Mouse (Mus musculus): ENCODE measurements around the gene Med20.
"Not testable (repeated sequence)": the region's sequence is repeated elsewhere in the genome, so short reads cannot be mapped to it uniquely, and the experiment has no call there.

Gene Med20

GRCm38 (mm10) chr17:47628851-47629676 is 17.7 kb downstream of the Med20 start:
- peak; percentile 99 for DNase-seq

DNA sequence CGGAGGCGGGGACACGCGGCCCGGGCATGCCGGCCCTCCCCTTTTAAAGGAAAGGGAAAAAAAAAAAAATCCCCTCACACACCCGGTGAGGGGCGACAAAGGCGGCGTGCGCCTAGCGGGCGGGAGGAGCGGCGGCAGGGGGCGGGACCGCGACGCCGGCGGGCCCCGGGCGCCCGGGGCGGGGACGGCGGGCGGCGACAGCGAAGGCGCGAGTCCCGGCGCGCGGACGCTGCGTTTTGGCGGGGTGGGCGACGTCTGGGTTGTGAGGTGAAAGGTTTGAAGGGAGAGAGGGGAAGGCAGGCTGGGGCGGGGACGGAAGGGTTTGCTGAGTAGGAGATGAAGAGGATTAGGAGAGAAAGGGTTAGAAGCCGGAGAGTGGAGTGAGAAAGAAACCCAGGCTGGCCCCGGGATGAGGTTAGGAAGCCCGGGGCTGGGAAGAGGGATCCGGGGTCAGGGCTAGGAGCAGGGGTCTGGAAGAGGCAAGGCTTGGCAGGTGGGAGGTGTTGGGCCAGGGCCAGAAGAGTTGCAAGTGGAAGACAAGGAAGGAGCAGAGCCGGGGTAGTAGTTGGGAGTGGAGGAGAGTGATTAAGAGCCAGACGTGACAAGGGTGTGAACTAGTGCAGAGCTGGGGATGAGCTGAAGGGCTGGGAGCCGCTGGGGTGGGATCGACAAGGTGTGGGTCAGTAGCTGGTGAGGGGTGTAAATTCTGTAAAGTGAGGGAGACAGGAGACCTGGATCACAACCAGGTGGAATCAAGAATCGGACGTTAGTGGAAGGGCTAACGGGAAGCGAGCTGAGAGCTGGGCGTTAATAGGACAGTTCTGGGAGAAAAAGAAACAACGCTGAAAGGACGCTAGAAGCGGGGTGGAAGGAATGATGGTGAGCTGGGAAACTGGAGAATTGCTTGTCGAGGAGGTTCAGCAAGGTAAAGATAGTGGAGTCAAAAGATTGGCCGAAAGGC is 18.6 kb downstream of the Med20 start:
- peak; percentile 80 to 82 for DNase-seq

DNA sequence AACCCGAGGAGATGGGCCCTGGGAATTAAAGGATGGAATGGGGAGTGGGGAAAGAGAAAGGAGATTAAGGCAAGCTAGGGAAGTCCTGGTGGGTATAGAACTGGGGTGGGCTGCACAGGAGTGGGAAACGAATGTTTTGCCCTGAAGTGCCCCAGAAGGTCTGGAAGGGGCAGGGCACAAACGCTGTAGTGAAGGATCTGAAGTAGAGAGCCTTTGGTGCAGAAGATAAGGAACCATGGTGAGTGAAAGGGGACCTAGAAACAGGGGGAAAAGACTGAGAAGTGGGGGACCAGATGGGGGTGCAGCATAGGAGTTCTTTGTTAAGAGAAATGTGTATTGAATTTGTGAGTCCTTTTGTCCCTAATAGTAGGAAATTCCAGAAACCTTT is 19.3 kb downstream of the Med20 start, which contains the start of gene Usp49:
Gene Usp49, plus strand, starts transcription at position 13 of the 388 bp plus-strand sequence.
- no peak for DNase-seq

GRCm38 (mm10) chr17:47632181-47632840 is 20.9 kb downstream of the Med20 start:
- DNase-seq, result no peak

DNA sequence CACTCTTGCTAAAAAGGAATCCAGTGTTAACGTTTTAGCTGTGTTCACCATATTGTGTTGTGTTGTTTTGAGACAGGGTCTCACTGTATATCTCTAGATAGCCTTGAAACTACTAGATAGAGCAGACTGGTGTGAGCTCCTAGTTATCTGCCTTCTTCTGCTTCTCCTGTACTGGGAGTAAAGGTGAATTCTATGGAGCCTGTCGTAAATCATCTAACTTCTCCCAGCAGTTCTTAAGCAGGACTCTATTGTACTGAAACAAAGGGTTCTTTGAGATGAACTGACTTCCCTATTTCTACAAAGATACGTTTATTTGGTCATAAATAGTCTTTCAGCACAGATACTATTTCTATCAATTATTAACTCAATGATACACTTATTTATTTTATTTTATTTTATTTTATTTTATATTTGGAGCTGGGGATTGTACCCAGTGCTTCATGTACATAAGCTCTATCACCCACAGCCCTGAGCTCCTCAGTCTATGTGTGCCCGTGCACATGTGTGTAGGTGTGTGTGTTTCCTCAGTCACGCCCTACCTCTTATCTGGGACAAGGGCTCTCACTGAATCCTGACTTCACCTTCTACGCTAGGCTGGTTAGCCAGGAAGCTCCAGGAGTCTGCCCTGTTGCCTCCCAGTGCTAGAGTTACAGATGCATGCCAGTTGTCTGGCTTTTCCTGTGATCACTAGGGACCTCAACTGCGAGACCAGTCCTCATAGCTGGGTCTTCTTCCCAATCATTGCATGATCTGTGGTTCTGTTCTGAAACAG is 22.8 kb downstream of the Med20 start:
- DNase-seq, result no peak

GRCm38 (mm10) chr17:47642992-47643391 is 31.6 kb downstream of the Med20 start:
- no peak for DNase-seq

GRCm38 (mm10) chr17:47646683-47647082 is 35.3 kb downstream of the Med20 start:
- peak; percentile 72 to 74 for DNase-seq

DNA sequence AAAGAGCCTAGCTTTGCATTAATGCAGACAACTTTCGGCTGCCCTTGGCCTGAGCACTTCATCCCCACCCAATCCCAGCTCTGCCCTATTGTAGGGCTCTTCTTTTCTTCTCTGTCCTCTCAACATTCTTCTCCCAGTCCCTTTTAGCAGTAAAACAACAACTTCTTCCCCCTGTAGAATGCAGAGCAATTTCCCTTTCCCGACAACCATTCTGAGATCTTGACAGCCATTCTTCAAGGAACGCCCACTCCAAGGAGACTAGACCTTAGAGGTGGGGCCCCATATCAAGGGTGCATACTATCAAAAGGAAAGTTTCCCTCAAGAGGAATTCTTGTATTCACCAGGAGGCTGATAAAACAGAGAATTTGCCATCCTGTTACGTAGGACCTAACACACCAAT is 37.6 kb downstream of the Med20 start:
- no peak for DNase-seq

DNA sequence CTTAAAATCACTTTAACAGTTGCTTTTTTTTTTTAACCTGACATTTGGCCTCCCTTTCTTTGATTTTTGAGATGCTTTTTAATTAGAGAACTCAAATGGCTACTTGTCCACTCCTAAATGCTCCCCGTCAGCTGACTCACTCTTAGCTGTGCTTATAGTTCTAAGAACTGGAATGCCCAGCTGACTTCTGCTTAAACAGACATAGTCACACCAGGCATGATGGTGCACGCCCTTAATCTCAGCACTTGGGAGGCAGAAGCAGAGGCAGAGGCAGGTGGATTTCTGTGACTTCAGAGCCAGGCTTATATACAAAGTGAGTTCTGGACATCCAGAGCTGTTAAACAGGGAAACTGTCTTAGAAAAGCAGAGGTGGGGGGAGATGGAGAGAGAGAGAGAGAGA is 40.6 kb downstream of the Med20 start:
- DNase-seq, result no peak

GRCm38 (mm10) chr17:47654346-47654745 is 43.0 kb downstream of the Med20 start:
- not testable (repeated sequence) for DNase-seq

DNA sequence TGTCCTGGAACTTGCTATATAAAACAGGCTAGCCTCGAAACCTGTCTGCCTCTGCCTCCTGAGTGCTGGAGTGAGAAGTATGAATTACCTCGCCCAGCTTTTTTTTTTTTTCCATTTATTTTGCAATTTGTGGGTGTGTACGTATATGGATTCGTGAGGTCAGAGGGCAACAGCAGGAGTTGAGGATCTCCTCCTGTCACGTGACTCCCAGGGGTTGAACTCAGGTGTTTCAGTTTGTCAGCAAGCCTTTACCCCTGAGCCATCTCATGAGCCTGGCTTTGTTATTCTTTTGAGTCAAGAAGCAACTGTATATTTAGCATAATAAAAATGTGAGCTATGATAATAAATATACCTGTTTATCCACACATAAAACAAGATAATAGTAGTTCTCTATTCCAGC is 44.3 kb downstream of the Med20 start:
- DNase-seq, result no peak

- DNase-seq, result no peak
These were observed 46.5 kb downstream of the Med20 start for GRCm38 (mm10) chr17:47657901-47658300.

GRCm38 (mm10) chr17:47658741-47659243 is 47.4 kb downstream of the Med20 start:
- no peak for DNase-seq

DNA sequence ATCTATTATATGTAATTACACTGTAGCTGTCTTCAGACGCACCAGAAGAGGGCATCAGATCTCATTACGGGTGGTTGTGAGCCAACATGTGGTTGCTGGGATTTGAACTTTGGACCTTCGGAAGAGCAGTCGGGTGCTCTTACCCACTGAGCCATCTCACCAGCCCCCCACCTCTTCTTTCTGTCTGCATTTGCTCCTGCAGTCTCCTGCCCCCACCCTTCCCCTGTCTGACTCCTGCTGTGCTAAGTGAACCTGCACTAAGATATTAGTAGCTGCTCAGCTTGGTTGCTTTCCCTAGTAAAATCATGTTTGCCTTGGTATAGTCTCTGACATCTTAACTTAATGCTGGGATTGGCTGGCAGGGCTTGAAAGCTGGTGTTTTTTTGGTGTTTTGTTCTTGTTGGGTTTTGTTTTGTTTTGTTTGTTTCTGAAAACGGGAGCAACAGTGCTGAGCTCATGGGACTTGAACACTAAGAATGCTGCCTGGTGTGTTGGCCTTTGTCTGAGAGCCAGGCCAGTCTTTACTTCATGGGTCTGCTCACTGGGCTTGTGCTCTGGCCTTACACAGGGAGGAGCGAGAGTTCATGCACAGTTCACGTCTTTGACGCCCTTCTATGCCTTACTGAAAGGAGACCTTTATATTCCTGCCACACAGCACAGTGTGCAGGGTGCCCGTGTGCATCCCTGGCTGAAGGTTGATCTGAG is 51.8 kb downstream of the Med20 start:
- DNase-seq, result no peak

- no peak for DNase-seq
These were observed 53.1 kb downstream of the Med20 start for GRCm38 (mm10) chr17:47664474-47664873.

- no peak for DNase-seq
These were observed 57.8 kb downstream of the Med20 start for GRCm38 (mm10) chr17:47669166-47669565.

GRCm38 (mm10) chr17:47671988-47672310 is 60.6 kb downstream of the Med20 start:
- peak in 1 of 2 experiments; percentile 21 for DNase-seq

GRCm38 (mm10) chr17:47672311-47673111 is 61.1 kb downstream of the Med20 start:
- peak; percentile 44 to 56 for DNase-seq
